Mouse (Mus musculus) G1E (cell line): Measurements from ENCODE around the gene Rps28.
"Not testable (repeated sequence)": the region's sequence is repeated elsewhere in the genome, so short reads cannot be mapped to it uniquely, and the experiment has no call there.

Experiments
- CTCF ChIP-seq: IDR thresholded peaks from 2 replicates; pipeline ENCODE4 v1.5.1; 2012; ENCODE audit warnings: low read depth, low read length, inconsistent platforms, mixed read lengths
- GATA1 ChIP-seq: IDR thresholded peaks from 2 replicates; pipeline ENCODE4 v1.6.1; 2012; ENCODE audit warnings: borderline replicate concordance, low read length, inconsistent platforms, mixed read lengths
- GATA2 ChIP-seq: IDR thresholded peaks from 2 replicates; pipeline ENCODE4 v1.6.1; 2012; ENCODE audit warnings: low read depth, low read length, inconsistent platforms, borderline replicate concordance
- POLR2AphosphoS5 ChIP-seq: IDR thresholded peaks from 2 replicates; pipeline ENCODE4 v1.6.1; 2012; ENCODE audit warnings: low read depth, low read length, inconsistent platforms; ENCODE audit not compliant: insufficient replicate concordance
- TAL1 ChIP-seq: conservative IDR thresholded peaks from 2 replicates; pipeline ENCODE4 v1.6.1; 2012; ENCODE audit warnings: low read depth, low read length, inconsistent platforms, mixed read lengths

- TF ChIP-seq POLR2AphosphoS5, CTCF, TAL1, GATA1, GATA2: not testable (repeated sequence)
These were observed 1.2 kb downstream of the Rps28 start for GRCm38 (mm10) chr17:33823171-33823570.
